7 mouse cellular contexts compared by ENCODE assay signal in the genomic region with DNA sequence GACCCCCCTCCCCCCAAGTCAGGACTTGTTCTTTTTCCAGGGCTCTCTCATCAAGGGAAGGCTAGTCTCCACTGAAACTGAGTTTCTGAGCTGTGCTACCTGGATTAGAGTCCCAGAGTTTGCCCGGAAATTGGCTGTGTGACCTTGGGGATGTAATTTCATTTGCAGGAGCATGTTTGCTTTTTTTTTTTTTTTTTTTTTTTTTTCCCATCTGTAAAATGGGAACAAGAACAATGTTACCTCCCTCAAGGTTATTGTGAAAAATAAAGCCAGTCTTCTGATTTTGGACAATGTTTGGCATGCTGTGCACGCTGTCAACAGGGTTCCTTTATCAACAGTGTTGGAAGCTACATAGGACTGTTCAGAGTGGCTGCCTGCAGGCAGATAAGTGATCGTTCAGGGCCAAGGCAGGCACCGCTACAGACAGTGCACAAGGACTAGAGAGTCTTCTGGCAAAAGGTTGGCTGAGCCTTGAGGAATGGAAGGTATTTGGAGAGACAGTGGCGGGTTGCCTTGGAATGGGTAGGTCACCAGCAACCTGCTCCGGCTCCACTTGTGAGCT. TPM values are rescaled to one million over a fixed set of nuclear protein-coding genes. Genes with fewer than 3 reads are reported as not detected.
DNase-seq lines count a peak whose midpoint lies in the region; ATAC-seq and TF ChIP-seq lines count a peak whose summit lies in the region.

No protein-coding gene starts in this region.

- H3K9ac ChIP-seq in liver, embryonic 12.5 days, result peak overlapping the region; percentile 86

- H3K9me3 ChIP-seq in forebrain, embryonic 10.5 days, result no peaks in the 10 kb centered on the region
- no peaks in the 10 kb centered on the region for H3K9me3 ChIP-seq in liver, embryonic 12.5 days (replicated peaks)

- ATAC-seq in liver, embryonic 12.5 days, result peak; percentile 90

- no peak for DNase-seq in testis, postnatal 10 days (ENCODE audit: low spot score)
- DNase-seq in forebrain, embryonic 10.5 days (ENCODE audit: extremely low spot score, low spot score), result no peak
- no peak for DNase-seq in urinary bladder, postnatal 10 days (ENCODE audit: low spot score)
- DNase-seq in adrenal gland, adult 8-10 months, result no peak
- DNase-seq in retina, embryonic 14.5 days (ENCODE audit: low spot score), result no peak

- WGBS in forebrain, embryonic 10.5 days, result 82% methylated on average over 6 of the region's 6 CpGs
- 29% methylated on average over 6 of the region's 6 CpGs for WGBS in liver, embryonic 12.5 days (ENCODE audit: insufficient replicate concordance)

- TF ChIP-seq POLR2A in testis, adult 2 months (IDR thresholded peaks at IDR 0.05; ENCODE audit: control insufficient read depth, low read depth, low read length), result peak; percentile 25; the same call in 1 of the 2 replicates

- peaks cover 13% of the 10 kb centered on the region for H3K4me1 ChIP-seq in testis, adult 2 months (ENCODE audit: control insufficient read depth, insufficient read depth, low read length)
- H3K4me1 ChIP-seq in forebrain, embryonic 10.5 days, result peaks cover 59% of the 10 kb centered on the region
- peaks cover 57% of the 10 kb centered on the region for H3K4me1 ChIP-seq in liver, embryonic 12.5 days

- no peaks in the 10 kb centered on the region for H3K27me3 ChIP-seq in testis, adult 2 months (ENCODE audit: control insufficient read depth, insufficient read depth, low read length)
- no peaks in the 10 kb centered on the region for H3K27me3 ChIP-seq in forebrain, embryonic 10.5 days (ENCODE audit: poor library complexity, severe bottlenecking)
- H3K27me3 ChIP-seq in liver, embryonic 12.5 days (replicated peaks), result no peaks in the 10 kb centered on the region

- H3K4me3 ChIP-seq in testis, adult 2 months (ENCODE audit: control insufficient read depth, low read depth, low read length), result peak overlapping the region; percentile 90
- H3K4me3 ChIP-seq in forebrain, embryonic 10.5 days, result peak overlapping the region; percentile 78
- H3K4me3 ChIP-seq in liver, embryonic 12.5 days, result peak overlapping the region; percentile 69

- no peak for TF ChIP-seq CTCF in testis, adult 2 months (IDR thresholded peaks at IDR 0.05; ENCODE audit: control insufficient read depth, insufficient read depth, insufficient replicate concordance, low read depth, low read length)

- peak overlapping the region; percentile 98 for H3K4me2 ChIP-seq in liver, embryonic 12.5 days

- peak overlapping the region; percentile 87 for H3K27ac ChIP-seq in testis, adult 2 months (ENCODE audit: control insufficient read depth, insufficient read depth, low read depth, low read length)
- H3K27ac ChIP-seq in forebrain, embryonic 10.5 days, result peak overlapping the region; percentile 97
- H3K27ac ChIP-seq in liver, embryonic 12.5 days, result peak overlapping the region; percentile 95

- H3K36me3 ChIP-seq in testis, adult 2 months (ENCODE audit: control insufficient read depth, insufficient read depth, low read length), result no peaks in the 10 kb centered on the region
- peaks cover 53% of the 10 kb centered on the region for H3K36me3 ChIP-seq in forebrain, embryonic 10.5 days (replicated peaks)
- H3K36me3 ChIP-seq in liver, embryonic 12.5 days, result peaks cover 41% of the 10 kb centered on the region

RNA-seq across cellular contexts. Expression of a gene that starts 1.1 kb away (rescaled TPM):
- polyA plus RNA-seq in testis, adult 2 months (2012; rRNA removed), result 47.2 and 66.7 TPM in 2 replicates
- polyA plus RNA-seq in forebrain, embryonic 10.5 days (2016; fragmentation: Nextera tagmentation; extraction: Ambion mirVana), result 60.2 and 62.8 TPM in 2 replicates
- polyA plus RNA-seq in liver, embryonic 12.5 days (2016; fragmentation: Nextera tagmentation; extraction: Ambion mirVana), result 46.5 and 50.4 TPM in 2 replicates
- 10 to 100 TPM; 45.1 to 60.9 (median 53.0) TPM for total RNA-seq in adrenal gland, adult 8-10 months (2022)

RNA-seq across cellular contexts. Expression of a gene that starts 16.2 kb away (rescaled TPM):
- 57.4 and 69.7 TPM in 2 replicates for polyA plus RNA-seq in testis, adult 2 months (2012; rRNA removed)
- polyA plus RNA-seq in forebrain, embryonic 10.5 days (2016; fragmentation: Nextera tagmentation; extraction: Ambion mirVana), result 76.3 and 77.5 TPM in 2 replicates
- polyA plus RNA-seq in liver, embryonic 12.5 days (2016; fragmentation: Nextera tagmentation; extraction: Ambion mirVana), result 40.8 and 42.6 TPM in 2 replicates
- total RNA-seq in adrenal gland, adult 8-10 months (2022), result 10 to 100 TPM; 83.3 to 84.7 (median 83.9) TPM

RNA-seq across cellular contexts. Expression of a gene that starts 21.6 kb away (rescaled TPM):
- 5.8 and 7.4 TPM in 2 replicates for polyA plus RNA-seq in testis, adult 2 months (2012; rRNA removed)
- 2.7 and 3.3 TPM in 2 replicates for polyA plus RNA-seq in forebrain, embryonic 10.5 days (2016; fragmentation: Nextera tagmentation; extraction: Ambion mirVana)
- 4.7 and 5.1 TPM in 2 replicates for polyA plus RNA-seq in liver, embryonic 12.5 days (2016; fragmentation: Nextera tagmentation; extraction: Ambion mirVana)
- total RNA-seq in adrenal gland, adult 8-10 months (2022), result 10 to 100 TPM; 23.4 to 54.0 (median 37.5) TPM

RNA-seq across cellular contexts. Expression of a gene that starts 41.9 kb away (rescaled TPM):
- not detected in 2 replicates for polyA plus RNA-seq in testis, adult 2 months (2012; rRNA removed)
- polyA plus RNA-seq in forebrain, embryonic 10.5 days (2016; fragmentation: Nextera tagmentation; extraction: Ambion mirVana), result not detected in 2 replicates
- not detected in 2 replicates for polyA plus RNA-seq in liver, embryonic 12.5 days (2016; fragmentation: Nextera tagmentation; extraction: Ambion mirVana)
- under 1 TPM; 0.20 to 0.77 (median 0.31) TPM for total RNA-seq in adrenal gland, adult 8-10 months (2022)

RNA-seq across cellular contexts. Expression of a gene that starts 43.1 kb away (rescaled TPM):
- polyA plus RNA-seq in testis, adult 2 months (2012; rRNA removed), result 54.3 and 56.0 TPM in 2 replicates
- 74.9 and 76.6 TPM in 2 replicates for polyA plus RNA-seq in forebrain, embryonic 10.5 days (2016; fragmentation: Nextera tagmentation; extraction: Ambion mirVana)
- 38.6 and 40.0 TPM in 2 replicates for polyA plus RNA-seq in liver, embryonic 12.5 days (2016; fragmentation: Nextera tagmentation; extraction: Ambion mirVana)
- total RNA-seq in adrenal gland, adult 8-10 months (2022), result 1 to 10 TPM; 5.1 to 8.3 (median 6.9) TPM
